Mouse (Mus musculus) heart, embryonic 13.5 days (tissue): ENCODE measurements around the gene Rbfox2. TPM values are rescaled to one million over a fixed set of nuclear protein-coding genes. Genes with fewer than 3 reads are reported as not detected.

Experiments
- ATAC-seq: fragments of 200-750 bp; cut with Nextera tagmentation; 2 replicates; pipeline ENCODE4 v1.8.0; 2017; ENCODE audit warnings: moderate TSS enrichment; ENCODE audit not compliant: insufficient number of reproducible peaks, low FRiP score, low TSS enrichment; ENCODE audit errors: extremely low read depth
- H3K27ac ChIP-seq: fragments of 300-500 bp; sonication (generic); replicated peaks from 2 replicates; pipeline ENCODE4 v1.5.1; 2015; ENCODE audit warnings: moderate library complexity, mild to moderate bottlenecking, inconsistent platforms
- H3K27me3 ChIP-seq: fragments of 300-500 bp; sonication (generic); replicated peaks from 2 replicates; pipeline ENCODE4 v1.6.1; 2015; ENCODE audit warnings: mild to moderate bottlenecking, inconsistent platforms
- H3K36me3 ChIP-seq: fragments of 300-500 bp; sonication (generic); 2 replicates; pipeline ENCODE4 v1.6.1; 2015; ENCODE audit warnings: mild to moderate bottlenecking, inconsistent platforms
- H3K4me1 ChIP-seq: fragments of 300-500 bp; sonication (generic); 2 replicates; pipeline ENCODE4 v1.6.1; 2015; ENCODE audit warnings: inconsistent platforms
- H3K4me2 ChIP-seq: fragments of 300-500 bp; sonication (generic); 2 replicates; pipeline ENCODE4 v1.6.1; 2015; ENCODE audit warnings: inconsistent platforms, mild to moderate bottlenecking, moderate library complexity
- H3K4me3 ChIP-seq: fragments of 300-500 bp; sonication (generic); 2 replicates; pipeline ENCODE4 v1.5.1; 2015; ENCODE audit warnings: moderate library complexity, mild to moderate bottlenecking, inconsistent platforms
- H3K9ac ChIP-seq: fragments of 300-500 bp; sonication (generic); 2 replicates; pipeline ENCODE4 v1.6.1; 2015; ENCODE audit warnings: inconsistent platforms, mild to moderate bottlenecking, moderate library complexity
- H3K9me3 ChIP-seq: fragments of 300-500 bp; sonication (generic); 2 replicates; pipeline ENCODE4 v1.6.1; 2016; ENCODE audit warnings: inconsistent platforms
- WGBS: fragments of 180-500 bp; shearing (Covaris S2); methylation state at CpG from one replicate; pipeline ENCODE4 v1.1.7; 2015; ENCODE audit warnings: mixed read lengths; 5-methylcytosine and 5-hydroxymethylcytosine counted together
- polyA plus RNA-seq: library from polyadenylated mRNA; unstranded; fragments of >200 nt; fragmentation: Nextera tagmentation; extraction: Ambion mirVana; gene quantifications from 2 replicates; pipeline ENCODE4 v1.2.1, GENCODE M21; 2015

The Rbfox2 gene
- polyA plus RNA-seq, 1 experiment from 2014 or later = 64.8 TPM

DNA sequence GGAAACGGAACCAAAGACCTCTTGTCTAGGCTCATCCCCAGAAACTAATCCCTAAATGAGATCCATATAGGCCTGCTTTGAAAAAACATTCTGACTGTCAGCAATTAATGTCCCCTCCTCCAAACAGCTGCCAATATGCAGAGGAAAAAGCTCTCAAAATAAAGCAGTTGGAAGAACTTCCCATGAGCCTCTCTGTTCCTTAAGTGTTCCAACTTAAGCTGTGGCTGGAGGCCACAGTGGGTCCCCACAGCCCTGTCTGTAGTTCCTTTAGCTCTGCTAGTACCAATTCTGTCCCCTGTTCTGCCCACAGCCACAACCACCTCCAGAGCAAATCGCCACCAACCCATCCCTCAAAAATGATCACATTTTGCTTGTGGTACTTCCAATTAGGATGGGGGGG lies 10.2 kb downstream of the Rbfox2 start:
- 88% methylated on average over 2 of the region's 2 CpGs for WGBS

DNA sequence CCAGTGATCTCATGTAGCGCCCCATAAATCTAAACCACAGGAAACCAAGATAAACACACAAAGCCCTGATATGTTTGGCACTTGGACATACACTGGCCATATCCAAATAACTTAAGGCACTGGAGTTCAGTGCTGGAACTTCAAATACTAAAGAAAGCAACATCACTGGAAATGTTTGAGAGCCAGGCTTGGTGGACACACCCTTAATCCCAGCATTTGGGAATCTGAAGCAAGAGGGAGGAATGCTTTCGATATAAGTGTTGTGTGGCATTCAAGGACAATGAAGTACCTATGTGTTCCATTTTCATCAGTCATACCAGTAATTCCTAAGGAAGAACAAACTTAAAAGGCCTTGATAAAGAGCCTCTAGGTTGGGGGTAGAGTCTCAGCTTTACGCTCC lies 13.3 kb downstream of the Rbfox2 start:
- H3K36me3 ChIP-seq = no peaks in the 10 kb centered on the region
- 80% methylated on average over 3 of the region's 3 CpGs for WGBS
- no peaks in the 10 kb centered on the region for H3K27me3 ChIP-seq
- no peak overlapping the region for H3K27ac ChIP-seq
- H3K4me2 ChIP-seq = no peak overlapping the region
- no peak overlapping the region for H3K9ac ChIP-seq
- no peaks in the 10 kb centered on the region for H3K9me3 ChIP-seq
- H3K4me1 ChIP-seq = peaks cover 41% of the 10 kb centered on the region
- H3K4me3 ChIP-seq = no peak overlapping the region
- ATAC-seq = no peak

More for the DNA sequence above, 10.2 kb downstream of the Rbfox2 start:
- no peak overlapping the region for H3K9ac ChIP-seq
- no peak overlapping the region for H3K4me2 ChIP-seq
- no peak for ATAC-seq
- peaks cover 65% of the 10 kb centered on the region for H3K4me1 ChIP-seq
- H3K27ac ChIP-seq = no peak overlapping the region
- no peaks in the 10 kb centered on the region; the same call in 1 of the 2 replicates for H3K36me3 ChIP-seq
- no peak overlapping the region for H3K4me3 ChIP-seq
- H3K9me3 ChIP-seq = no peaks in the 10 kb centered on the region
- no peaks in the 10 kb centered on the region for H3K27me3 ChIP-seq

DNA sequence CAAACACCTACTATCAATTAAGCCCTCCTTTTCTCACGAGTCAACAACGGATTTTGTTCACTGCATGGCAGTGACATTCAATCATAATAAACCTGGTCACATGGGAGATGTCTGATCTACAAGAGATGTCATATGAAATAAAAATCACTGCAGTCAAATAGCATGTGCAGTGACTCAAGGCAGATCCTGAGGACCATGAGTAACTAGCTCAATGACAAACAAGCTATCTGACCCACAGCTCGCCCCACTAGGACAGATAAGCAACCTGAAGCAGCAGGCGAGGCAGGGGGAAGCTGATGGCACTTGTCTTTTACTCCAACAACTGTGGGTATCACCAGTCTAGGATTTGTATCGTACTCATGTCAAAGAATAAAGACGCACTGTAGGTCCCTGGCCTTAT lies 14.4 kb downstream of the Rbfox2 start:
- WGBS = 40% methylated on average over 6 of the region's 6 CpGs

DNA sequence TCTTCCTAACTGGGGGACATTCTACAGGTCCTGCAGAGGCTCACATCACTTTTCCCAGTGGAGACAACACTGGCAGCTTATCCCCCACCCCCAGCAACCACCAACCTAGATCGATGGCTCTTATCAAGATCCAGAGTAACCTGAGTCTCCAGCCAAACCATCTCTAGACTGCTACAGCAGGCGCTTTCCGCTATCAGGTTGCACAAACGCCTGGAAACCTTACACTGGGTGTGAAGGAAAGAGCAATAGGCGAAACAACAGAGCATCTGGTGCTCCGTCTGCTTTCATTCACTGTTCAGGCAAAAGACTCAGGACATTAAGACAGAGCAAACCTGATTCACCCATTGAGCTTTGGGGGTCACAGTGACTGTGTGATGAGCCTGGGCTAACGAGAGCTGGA lies 15.3 kb downstream of the Rbfox2 start:
- WGBS = 39% methylated on average over 7 of the region's 7 CpGs
- H3K27ac ChIP-seq = no peak overlapping the region

More for the DNA sequence above, 14.4 kb downstream of the Rbfox2 start:
- Histone ChIP-seq H3K27ac (no peak overlapping the region), H3K9ac (no peak overlapping the region), H3K27me3 (no peaks in the 10 kb centered on the region), H3K4me2 (no peak overlapping the region), H3K36me3 (no peaks in the 10 kb centered on the region), H3K4me1 (peaks cover 37% of the 10 kb centered on the region), H3K9me3 (no peaks in the 10 kb centered on the region), H3K4me3 (no peak overlapping the region)
- ATAC-seq = no peak

DNA sequence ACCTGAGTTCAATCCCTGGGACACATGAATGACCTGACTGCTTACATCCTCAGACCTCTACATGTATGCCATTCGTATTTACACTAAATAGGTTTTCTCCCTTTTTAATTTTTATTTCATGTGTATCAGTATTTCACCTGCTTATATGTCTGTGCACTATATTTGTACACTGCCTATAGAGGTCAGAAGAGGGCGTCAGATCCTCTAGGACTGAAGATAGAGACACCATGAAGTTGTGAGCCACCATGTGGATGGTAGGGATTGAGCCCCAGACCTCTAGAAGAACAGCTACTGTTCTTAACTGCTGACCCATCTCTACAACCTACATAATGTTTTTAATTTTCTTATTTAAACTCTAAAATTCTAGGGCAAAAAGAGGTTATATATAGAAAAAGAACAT lies 16.5 kb downstream of the Rbfox2 start:
- Histone ChIP-seq H3K4me3 (no peak overlapping the region), H3K27ac (no peak overlapping the region), H3K4me1 (peaks cover 48% of the 10 kb centered on the region), H3K36me3 (no peaks in the 10 kb centered on the region), H3K9me3 (no peaks in the 10 kb centered on the region), H3K4me2 (no peak overlapping the region), H3K9ac (no peak overlapping the region), H3K27me3 (no peaks in the 10 kb centered on the region)
- WGBS = 59% methylated on average over 2 of the region's 2 CpGs
- no peak for ATAC-seq

More for the DNA sequence above, 15.3 kb downstream of the Rbfox2 start:
- no peak overlapping the region for H3K4me3 ChIP-seq
- H3K4me1 ChIP-seq = peaks cover 43% of the 10 kb centered on the region
- H3K9me3 ChIP-seq = no peaks in the 10 kb centered on the region
- no peak for ATAC-seq
- no peaks in the 10 kb centered on the region for H3K27me3 ChIP-seq
- no peak overlapping the region for H3K4me2 ChIP-seq
- H3K9ac ChIP-seq = no peak overlapping the region
- no peaks in the 10 kb centered on the region for H3K36me3 ChIP-seq

DNA sequence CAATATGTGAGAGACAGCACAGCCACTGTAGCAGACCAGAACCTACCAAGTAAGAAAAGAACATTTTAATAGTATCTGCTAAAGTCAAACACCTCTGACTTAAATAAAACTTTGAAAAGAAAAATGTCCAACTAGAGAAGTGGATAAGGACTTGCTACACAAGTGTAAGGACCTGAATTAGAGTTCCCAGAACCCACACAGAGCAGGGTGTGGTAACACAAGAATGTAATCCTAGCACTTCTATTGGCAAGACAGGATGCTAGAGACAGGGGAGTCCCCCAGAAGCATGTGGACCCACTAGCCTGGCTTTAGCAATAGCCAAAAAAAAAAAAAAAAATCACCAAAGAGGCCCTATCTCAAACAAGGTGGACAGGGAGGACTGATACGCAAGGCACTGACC lies 26.7 kb downstream of the Rbfox2 start:
- 74% methylated on average over 1 of the region's 1 CpGs for WGBS
- no peak for ATAC-seq
- Histone ChIP-seq H3K4me1 (peaks cover 62% of the 10 kb centered on the region), H3K9me3 (no peaks in the 10 kb centered on the region), H3K27ac (no peak overlapping the region), H3K36me3 (no peaks in the 10 kb centered on the region), H3K27me3 (no peaks in the 10 kb centered on the region), H3K9ac (no peak overlapping the region), H3K4me3 (no peak overlapping the region), H3K4me2 (no peak overlapping the region)

DNA sequence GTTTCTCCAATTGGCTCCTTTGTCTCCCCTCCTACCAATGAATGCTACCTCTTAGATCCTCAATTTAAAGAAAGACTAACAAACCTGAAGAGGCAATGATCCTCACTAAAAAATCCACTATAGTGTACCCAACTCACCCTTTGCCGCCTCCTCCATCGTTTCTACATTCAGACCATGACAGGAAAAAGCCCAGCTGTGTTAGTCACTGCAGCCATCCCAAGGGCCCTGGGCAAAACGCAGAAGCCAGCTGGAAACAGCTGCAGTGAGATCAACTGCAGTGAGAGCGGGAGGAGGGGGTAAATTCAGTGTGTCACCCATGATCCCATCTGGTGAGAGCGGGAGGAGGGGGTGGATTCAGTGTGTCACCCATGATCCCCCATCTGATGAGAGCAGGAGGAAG lies 28.0 kb downstream of the Rbfox2 start:
- Histone ChIP-seq H3K27ac (no peak overlapping the region), H3K4me3 (no peak overlapping the region), H3K9me3 (no peaks in the 10 kb centered on the region), H3K36me3 (no peaks in the 10 kb centered on the region), H3K4me2 (no peak overlapping the region), H3K4me1 (peaks cover 71% of the 10 kb centered on the region), H3K27me3 (no peaks in the 10 kb centered on the region), H3K9ac (no peak overlapping the region)
- no peak for ATAC-seq
- 63% methylated on average over 5 of the region's 5 CpGs for WGBS

DNA sequence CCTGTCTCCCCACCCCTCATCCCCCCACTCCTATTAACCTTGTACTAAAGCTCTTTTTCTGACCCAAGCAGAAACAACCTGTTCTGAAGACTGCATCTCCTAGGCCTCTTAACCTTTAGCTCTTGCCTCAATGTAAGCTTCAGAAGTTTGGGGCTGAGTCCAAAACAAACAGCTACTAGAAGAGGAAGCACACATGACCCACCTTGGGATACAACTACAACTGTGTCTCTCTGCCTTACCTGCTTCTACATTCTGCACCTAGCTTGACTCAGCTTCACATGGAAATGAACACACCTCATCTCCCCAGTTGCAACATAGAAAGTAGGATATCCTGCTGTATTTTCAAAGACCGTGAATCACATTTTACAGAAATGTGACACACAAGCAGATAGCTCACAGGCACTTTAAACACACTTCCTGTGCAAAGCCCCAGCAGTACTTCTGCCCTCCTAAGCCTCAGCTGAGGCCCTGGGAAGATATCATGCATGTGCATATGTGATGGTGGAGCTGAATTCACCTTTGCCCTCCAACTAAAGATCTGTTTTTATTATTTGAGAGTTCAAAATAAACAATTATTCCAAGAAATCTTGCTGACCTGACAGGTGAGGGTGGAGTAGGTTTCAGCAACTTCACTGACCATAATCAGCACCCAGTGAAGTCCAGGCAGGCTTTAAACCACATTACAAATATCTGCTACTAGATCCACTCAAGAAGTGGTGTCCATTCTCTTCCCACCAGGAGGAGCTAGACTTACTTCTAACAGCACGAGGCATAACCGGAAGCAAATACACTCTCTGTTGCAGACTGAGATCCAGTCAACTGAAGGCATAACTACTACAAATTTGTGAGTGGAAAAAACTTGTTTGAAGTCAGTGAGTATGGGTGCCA lies 29.7 kb downstream of the Rbfox2 start:
- no peak overlapping the region for H3K27ac ChIP-seq
- H3K36me3 ChIP-seq = no peaks in the 10 kb centered on the region
- 45% methylated on average over 3 of the region's 3 CpGs for WGBS
- H3K9ac ChIP-seq = no peak overlapping the region
- no peak for ATAC-seq
- H3K4me2 ChIP-seq = no peak overlapping the region
- no peak overlapping the region for H3K4me3 ChIP-seq
- peaks cover 60% of the 10 kb centered on the region for H3K4me1 ChIP-seq
- H3K9me3 ChIP-seq = no peaks in the 10 kb centered on the region
- no peaks in the 10 kb centered on the region for H3K27me3 ChIP-seq

DNA sequence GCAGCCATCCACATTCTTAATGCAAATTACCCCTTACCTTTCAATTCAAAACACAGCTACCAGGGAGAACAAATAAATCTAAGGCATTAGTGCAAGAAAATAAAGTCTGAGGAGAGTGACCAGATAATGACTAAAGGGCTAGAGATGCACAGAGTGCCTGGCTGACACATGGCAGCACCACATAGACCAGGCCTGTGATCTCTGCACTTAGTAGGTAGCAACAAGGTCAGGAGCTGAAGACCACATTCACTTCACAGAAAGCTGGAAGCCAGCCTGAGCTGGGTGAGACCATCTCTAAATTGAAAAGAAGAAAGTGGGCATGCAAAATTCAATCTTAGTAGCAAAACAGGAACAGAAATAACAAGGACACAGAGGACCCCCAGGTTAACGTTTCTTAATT lies 30.5 kb downstream of the Rbfox2 start:
- Histone ChIP-seq H3K4me1 (peaks cover 57% of the 10 kb centered on the region), H3K36me3 (no peaks in the 10 kb centered on the region), H3K4me3 (no peak overlapping the region), H3K27me3 (no peaks in the 10 kb centered on the region), H3K9ac (no peak overlapping the region), H3K9me3 (no peaks in the 10 kb centered on the region), H3K27ac (no peak overlapping the region), H3K4me2 (no peak overlapping the region)
- ATAC-seq = no peak
- WGBS = 61% methylated on average over 1 of the region's 1 CpGs

DNA sequence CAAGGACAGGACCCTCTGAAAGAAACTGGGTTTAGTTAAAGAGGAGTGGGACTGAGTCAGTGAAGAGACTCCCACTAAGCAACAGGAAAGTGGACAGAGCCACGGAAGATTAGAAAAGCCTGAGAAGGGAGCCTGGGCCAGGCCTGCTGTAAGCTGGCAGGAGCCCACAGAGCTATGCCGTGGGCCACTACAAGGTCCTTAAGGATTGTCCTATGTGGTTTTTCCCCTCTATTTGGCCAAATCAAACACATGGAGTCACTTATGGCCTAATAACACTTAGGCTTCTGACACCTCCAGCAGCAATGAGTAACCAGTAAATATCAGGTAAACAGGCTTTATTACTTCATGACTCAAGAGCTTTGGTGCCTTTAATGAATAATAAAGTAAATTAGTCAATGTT lies 31.2 kb downstream of the Rbfox2 start:
- Histone ChIP-seq H3K9ac (no peak overlapping the region), H3K4me3 (no peak overlapping the region), H3K4me1 (peaks cover 57% of the 10 kb centered on the region), H3K4me2 (no peak overlapping the region), H3K27me3 (no peaks in the 10 kb centered on the region), H3K36me3 (no peaks in the 10 kb centered on the region), H3K27ac (no peak overlapping the region), H3K9me3 (no peaks in the 10 kb centered on the region)
- WGBS = 63% methylated on average over 2 of the region's 2 CpGs
- no peak for ATAC-seq

DNA sequence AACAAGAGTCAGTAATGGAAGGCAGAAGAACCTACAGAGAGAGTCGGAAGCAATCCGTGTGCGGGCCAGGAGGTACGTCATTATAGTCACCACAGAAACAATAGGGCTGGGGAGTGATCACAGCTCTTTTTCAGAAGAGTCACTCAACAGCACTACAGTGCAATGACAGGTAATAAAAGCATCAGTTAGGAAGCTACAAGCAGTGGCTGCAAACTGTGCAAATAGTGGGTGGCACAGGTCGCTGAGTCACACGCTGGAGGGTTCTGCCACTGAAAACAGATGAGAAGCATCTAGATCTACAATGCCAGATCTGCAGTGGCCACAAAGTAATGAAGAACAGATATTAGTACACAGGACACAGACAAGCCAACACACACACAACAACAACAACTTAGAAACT lies 32.9 kb downstream of the Rbfox2 start:
- Histone ChIP-seq H3K27ac (no peak overlapping the region), H3K4me3 (no peak overlapping the region)

DNA sequence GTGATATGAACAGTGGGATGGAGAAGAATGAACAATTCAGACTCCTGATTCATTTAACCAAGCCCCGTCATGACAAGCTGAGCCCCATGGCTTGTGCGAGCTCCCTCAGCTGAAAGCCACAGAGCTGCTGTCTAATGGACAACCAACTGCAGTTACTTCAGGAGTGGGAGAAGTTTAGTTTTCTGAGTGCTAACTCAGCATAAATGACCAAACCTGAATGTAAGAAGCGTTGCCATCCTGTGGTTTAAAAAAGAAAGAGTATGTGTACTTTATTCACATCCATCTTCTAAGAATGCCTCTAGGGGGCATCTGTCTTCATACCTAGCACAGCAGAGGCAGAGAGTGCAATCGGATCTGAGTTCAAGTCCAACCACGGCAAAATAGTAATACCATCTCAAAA lies 35.5 kb downstream of the Rbfox2 start:
- no peak overlapping the region for H3K4me2 ChIP-seq
- peaks cover 54% of the 10 kb centered on the region for H3K4me1 ChIP-seq
- ATAC-seq = no peak
- WGBS = 90% methylated on average over 5 of the region's 5 CpGs
- H3K9me3 ChIP-seq = no peaks in the 10 kb centered on the region
- H3K27me3 ChIP-seq = no peaks in the 10 kb centered on the region
- H3K27ac ChIP-seq = no peak overlapping the region
- no peak overlapping the region for H3K4me3 ChIP-seq
- no peak overlapping the region for H3K9ac ChIP-seq
- no peaks in the 10 kb centered on the region for H3K36me3 ChIP-seq

More for the DNA sequence above, 32.9 kb downstream of the Rbfox2 start:
- no peaks in the 10 kb centered on the region for H3K27me3 ChIP-seq
- ATAC-seq = no peak
- H3K9ac ChIP-seq = no peak overlapping the region
- WGBS = 80% methylated on average over 6 of the region's 6 CpGs
- H3K36me3 ChIP-seq = no peaks in the 10 kb centered on the region
- H3K9me3 ChIP-seq = no peaks in the 10 kb centered on the region
- peaks cover 55% of the 10 kb centered on the region for H3K4me1 ChIP-seq
- no peak overlapping the region for H3K4me2 ChIP-seq
